Mouse (Mus musculus): ENCODE measurements around the gene Vcan.

The Vcan gene

GRCm38 (mm10) chr13:89739696-89740242 is 2.5 kb downstream of the Vcan start:
- TF ChIP-seq GATA4 (IDR thresholded peaks at IDR 0.05; ENCODE audit: insufficient replicate concordance, low read length): no peak

GRCm38 (mm10) chr13:89738776-89739695 is 3.3 kb downstream of the Vcan start:
- no peak; the same call in 1 of the 2 replicates for TF ChIP-seq GATA4 (IDR thresholded peaks at IDR 0.05; ENCODE audit: insufficient replicate concordance, low read length)

GRCm38 (mm10) chr13:89738275-89738674 is 4.0 kb downstream of the Vcan start:
- TF ChIP-seq GATA4 (IDR thresholded peaks at IDR 0.05; ENCODE audit: insufficient replicate concordance, low read length): no peak

DNA sequence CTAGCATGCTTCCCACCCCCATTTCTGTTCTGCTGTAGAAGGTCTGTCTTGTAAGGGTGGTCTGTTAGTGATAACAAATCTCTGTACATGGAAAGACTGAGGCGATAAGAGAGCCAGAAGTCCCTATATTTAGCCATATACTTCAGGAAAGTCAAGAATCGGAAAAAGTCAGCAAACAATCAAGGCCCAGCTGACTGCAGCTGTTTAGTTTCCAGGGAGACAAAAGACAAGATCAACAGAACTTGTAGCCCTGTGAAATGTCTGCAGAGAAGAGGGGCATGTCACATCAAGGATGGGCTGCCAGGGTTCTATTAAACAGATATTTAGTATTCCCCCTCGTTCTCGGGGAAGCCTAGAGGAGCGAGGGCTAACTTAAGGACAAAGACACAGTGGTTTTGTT is 7.2 kb downstream of the Vcan start:
- TF ChIP-seq GATA4 (IDR thresholded peaks at IDR 0.05; ENCODE audit: insufficient replicate concordance, low read length): no peak

GRCm38 (mm10) chr13:89726492-89726891 is 15.8 kb downstream of the Vcan start:
- no peak for TF ChIP-seq GATA4 (IDR thresholded peaks at IDR 0.05; ENCODE audit: insufficient replicate concordance, low read length)

DNA sequence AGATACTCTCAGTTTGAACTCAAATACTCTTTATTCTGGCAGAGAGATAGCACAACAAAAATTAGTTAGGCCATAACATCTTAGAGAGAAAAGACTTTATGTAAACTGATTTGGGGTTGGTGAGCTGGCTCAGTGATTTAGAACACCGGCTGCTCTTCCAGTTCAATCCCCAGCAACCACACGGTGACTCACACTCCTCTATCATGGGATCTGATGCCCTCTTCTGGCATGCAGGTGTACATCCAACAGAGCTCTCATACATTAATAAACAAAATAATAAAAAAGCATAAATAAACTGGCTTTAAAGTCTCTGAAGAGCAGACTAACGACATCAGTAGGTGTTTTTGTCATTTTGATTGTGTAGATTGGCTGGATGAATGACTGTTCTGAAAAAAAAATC is 21.8 kb downstream of the Vcan start:
- TF ChIP-seq GATA4 (IDR thresholded peaks at IDR 0.05; ENCODE audit: insufficient replicate concordance, low read length): no peak

DNA sequence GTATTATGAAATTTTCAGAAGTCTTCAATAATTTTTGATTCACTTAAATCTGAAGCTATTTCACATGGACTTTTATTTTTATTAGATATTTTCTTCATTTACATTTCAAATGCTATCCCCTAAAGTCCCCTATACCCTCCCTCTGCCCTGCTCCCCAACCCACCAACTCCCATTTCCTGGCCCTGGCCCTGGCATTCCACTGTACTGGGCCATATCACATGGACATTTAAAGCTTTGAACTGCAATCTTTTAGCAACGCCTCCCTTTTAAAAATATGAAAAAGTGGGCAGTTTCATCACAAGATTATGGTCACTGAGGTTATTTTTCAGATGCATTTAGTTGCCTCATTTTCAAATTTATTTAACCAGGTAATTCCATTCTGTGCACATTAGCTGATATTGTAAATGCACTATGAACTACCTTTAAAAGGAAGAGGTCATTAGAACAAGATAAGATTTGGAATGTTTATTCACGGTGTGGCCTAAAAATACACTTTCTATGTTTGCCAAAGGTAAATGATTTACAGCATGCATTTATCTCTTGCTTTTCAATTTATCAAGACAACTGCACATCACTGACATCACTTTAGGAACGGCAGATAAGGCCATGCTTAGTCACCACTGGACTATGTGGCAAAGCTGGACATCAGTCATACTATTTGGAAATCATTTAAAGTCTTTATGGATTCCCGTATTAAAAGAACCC is 32.7 kb downstream of the Vcan start:
- TF ChIP-seq GATA4 (IDR thresholded peaks at IDR 0.05; ENCODE audit: insufficient replicate concordance, low read length): peak; percentile 94

DNA sequence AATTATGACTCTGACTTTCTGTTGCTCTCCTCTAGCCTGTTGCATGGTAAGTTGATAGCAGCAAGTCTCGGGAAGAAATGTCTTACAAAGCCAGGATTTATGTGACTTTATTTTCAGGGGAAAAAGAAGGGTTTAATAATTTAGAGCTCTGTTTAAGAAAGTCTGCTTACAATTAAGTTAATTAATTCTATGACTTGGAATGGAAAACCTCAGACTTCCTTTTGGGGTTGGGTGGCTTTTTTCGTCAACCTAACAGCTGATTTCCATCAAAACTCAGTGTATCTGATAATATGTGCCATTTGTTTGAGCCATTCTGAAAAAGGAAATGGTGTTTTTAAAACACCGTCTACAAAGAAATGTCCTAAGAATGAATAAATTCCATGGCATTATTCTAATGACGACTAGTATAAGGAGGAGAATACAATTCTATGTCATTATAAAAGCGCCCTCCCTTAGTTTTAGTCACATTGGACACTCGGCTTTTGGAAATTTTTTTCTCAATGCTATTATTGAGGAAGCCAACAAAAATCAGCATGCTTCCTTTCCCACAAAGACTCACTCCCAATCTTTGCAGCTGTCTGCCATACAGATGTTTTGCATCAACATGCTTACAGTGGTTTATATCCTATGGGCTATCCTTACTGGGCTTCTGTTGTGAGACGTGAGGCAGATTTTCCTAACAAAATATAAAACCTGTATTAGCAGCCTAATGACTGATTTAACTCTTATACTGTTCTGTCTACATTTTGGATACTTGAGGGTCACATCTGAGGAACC is 34.0 kb downstream of the Vcan start:
- no peak for TF ChIP-seq GATA4 (IDR thresholded peaks at IDR 0.05; ENCODE audit: insufficient replicate concordance, low read length)

DNA sequence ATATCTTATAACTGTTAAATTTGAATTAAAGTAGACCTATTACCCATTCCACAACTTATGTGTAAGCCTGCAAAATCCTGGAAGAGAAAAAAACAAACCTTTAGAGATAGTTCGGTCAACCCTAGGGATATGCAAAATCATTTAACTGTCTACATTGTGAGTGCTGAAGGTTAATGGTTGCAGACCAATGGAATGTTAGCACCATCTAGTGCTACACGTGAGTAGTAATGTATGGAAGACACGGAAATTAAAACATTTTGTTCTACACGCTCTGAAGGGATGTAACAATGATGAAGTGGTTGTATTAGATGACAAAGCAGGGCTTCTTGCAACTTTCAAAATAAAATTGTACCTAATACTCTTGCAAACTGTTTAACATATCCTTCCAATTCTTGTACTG is 39.9 kb downstream of the Vcan start:
- TF ChIP-seq GATA4 (IDR thresholded peaks at IDR 0.05; ENCODE audit: insufficient replicate concordance, low read length): no peak

DNA sequence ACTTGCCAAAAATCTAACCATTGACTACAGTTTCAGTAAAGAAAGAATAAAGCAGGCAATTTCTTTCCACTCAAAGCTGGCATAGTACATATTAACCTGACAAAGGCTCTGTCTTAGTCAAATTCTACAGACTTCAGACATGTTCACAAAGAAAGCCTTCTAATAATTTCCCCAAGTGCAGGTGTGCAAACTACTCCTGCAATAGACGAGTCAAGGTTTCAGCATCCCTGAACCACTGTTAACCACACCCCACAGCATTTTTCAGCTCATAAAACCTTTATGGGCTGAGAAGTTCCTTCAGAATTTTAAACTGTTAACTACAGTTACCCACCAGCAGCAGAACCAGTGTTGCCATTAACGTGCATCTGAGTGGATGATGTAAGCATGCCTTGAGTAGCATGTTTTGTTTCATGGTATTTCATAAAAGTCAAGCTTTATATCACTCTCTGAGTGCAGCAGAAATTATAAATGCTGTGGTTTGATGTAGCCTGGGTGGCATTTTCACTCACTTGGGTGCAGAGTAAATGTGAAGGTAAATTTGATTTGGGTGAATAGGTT is 42.2 kb downstream of the Vcan start:
- TF ChIP-seq GATA4 (IDR thresholded peaks at IDR 0.05; ENCODE audit: insufficient replicate concordance, low read length): no peak

- TF ChIP-seq GATA4 (IDR thresholded peaks at IDR 0.05; ENCODE audit: insufficient replicate concordance, low read length): no peak
These were observed 49.7 kb downstream of the Vcan start for GRCm38 (mm10) chr13:89692597-89692996.

GRCm38 (mm10) chr13:89683490-89683889 is 58.8 kb downstream of the Vcan start:
- TF ChIP-seq GATA4 (IDR thresholded peaks at IDR 0.05; ENCODE audit: insufficient replicate concordance, low read length): no peak

DNA sequence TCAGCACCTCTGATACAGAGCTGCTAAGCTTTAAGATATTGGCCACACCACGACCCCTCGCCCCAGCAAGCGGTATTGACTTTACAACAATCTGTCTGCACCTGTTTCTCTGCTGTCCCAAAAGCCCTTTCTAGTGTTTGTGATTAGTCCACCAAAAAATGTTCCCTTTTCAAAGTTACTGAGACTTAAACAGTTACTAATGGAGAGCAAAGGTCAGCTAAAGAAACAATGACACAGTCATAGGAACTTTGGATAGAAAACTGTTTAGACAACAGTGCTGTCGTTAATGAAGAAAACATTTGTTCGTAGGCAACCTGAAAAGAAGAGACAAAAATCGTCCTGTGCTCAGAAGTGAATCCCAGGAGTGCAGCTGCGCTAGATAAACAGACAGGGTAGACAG is 60.1 kb downstream of the Vcan start:
- no peak for TF ChIP-seq GATA4 (IDR thresholded peaks at IDR 0.05; ENCODE audit: insufficient replicate concordance, low read length)

GRCm38 (mm10) chr13:89679756-89680155 is 62.6 kb downstream of the Vcan start:
- no peak for TF ChIP-seq GATA4 (IDR thresholded peaks at IDR 0.05; ENCODE audit: insufficient replicate concordance, low read length)

GRCm38 (mm10) chr13:89670505-89670904 is 71.8 kb downstream of the Vcan start:
- no peak for TF ChIP-seq GATA4 (IDR thresholded peaks at IDR 0.05; ENCODE audit: insufficient replicate concordance, low read length)
